Mouse (Mus musculus) hematopoietic multipotent progenitor cell, adult 10-12 weeks (in vitro differentiated cells): Measurements from ENCODE around the gene Gm6217. TPM values are rescaled to one million over a fixed set of nuclear protein-coding genes. Genes with fewer than 3 reads are reported as not detected.

Source experiments
- polyA plus RNA-seq: library from polyadenylated mRNA; stranded (reverse); fragments of >175 nt; gene quantifications from 2 replicates; pipeline ENCODE4 v1.2.3, GENCODE M21; 2012; ENCODE audit warnings: low replicate concordance

Gm6217 gene
- not detected in 2 replicates for polyA plus RNA-seq

GRCm38 (mm10) chr1:82931326-82931725 lies at the start of gene Gm6217:
Gene Gm6217 (minus strand): TSS chr1:82931399.

DNA sequence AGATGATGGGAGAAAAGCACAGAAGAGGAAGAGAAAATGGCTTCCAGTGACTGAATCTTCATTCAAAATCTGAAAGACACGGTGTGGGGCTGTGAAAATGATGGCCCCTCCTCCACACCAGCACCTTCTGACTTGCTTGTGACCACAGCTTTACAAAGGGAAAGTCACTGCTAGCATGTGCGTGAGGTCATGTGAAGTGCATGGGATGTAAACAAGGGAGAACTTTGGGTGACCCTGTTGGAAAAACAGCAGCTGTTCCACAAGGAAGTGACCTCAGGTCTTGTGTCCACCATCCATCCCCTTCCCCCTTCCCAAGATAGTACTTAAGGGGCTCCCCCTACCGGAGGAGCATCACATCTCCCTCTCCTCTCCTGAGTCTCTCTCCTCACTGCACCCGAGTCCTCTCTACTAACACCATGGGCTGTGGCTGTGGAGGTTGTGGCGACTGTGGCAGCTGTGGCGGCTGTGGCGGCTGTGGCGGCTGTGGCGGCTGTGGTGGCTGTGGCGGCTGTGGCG lies 28.7 kb upstream of the Gm6217 start, which contains the start of gene Gm47955:
TSS of gene Gm47955 (plus strand) at position 417 of the 516 bp plus-strand sequence.

DNA sequence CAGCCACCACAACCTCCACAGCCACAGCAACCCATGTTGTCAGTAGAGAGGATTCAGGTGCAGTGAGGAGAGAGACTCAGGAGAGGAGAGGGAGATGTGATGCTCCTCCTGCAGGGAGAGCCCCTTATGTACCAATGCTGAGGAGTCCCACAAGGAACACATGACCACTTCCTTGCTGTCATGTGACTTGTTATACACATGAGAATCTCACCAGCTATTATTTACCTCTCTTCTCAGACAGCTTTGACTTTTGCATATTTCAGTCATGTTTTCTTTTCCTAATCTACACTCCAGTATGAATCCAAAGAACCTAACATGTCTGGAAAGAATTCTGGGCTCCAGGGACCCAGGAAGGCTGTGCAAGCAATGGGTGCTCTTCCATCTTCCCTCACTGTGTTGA lies 24.7 kb upstream of the Gm6217 start, which contains the start of gene Gm7544:
TSS of gene Gm7544 (minus strand) at position 101 of the 400 bp plus-strand sequence.

GRCm38 (mm10) chr1:82943295-82943694 lies 12.1 kb upstream of the Gm6217 start, which contains the start of gene A030003K21Rik:
Gene A030003K21Rik (minus strand): TSS chr1:82943388.

GRCm38 (mm10) chr1:82924650-82925049 lies 6.5 kb downstream of the Gm6217 start, which contains the start of gene A030014E15Rik:
Gene A030014E15Rik (plus strand): TSS chr1:82924917.

DNA sequence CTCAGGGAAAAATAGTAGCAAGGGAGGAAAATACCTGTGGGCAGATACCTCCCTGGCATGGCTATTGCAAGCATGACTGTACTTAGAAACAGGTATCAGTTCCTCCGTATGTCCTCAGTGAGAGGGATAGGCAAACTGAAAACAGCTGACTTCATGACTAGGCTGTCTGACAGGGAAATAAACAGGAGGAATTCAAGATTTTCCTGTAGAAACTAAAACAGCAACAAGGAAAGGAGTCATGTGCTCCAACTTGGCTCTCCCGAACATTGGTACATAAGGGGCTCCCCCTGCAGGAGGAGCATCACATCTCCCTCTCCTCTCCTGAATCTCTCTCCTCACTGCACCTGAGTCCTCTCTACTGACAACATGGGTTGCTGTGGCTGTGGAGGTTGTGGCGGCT lies 18.2 kb downstream of the Gm6217 start, which contains the start of gene A030005L19Rik:
TSS of gene A030005L19Rik (plus strand) at position 301 of the 400 bp plus-strand sequence.

Other genes starting within 250 kb of the Gm6217 start
- gene Mff, start 206.5 kb downstream of the Gm6217 start, polyA plus RNA-seq: 143 and 239 TPM in 2 replicates
- not detected in 2 replicates for gene Tm4sf20, start 162.9 kb downstream of the Gm6217 start, polyA plus RNA-seq
- not detected in 2 replicates for gene Gm47791, start 160.2 kb downstream of the Gm6217 start, polyA plus RNA-seq
- 16.3 and 16.5 TPM in 2 replicates for gene Agfg1, start 91.9 kb downstream of the Gm6217 start, polyA plus RNA-seq
- 0.26 TPM in 1 of 2 replicates, not detected in the other for gene A030005L19Rik, start 18.1 kb downstream of the Gm6217 start, polyA plus RNA-seq
- not detected in 2 replicates for gene A030014E15Rik, start 6.5 kb downstream of the Gm6217 start, polyA plus RNA-seq
- gene A030003K21Rik, start 12.0 kb upstream of the Gm6217 start, polyA plus RNA-seq: not detected in 2 replicates
- gene Gm7544, start 24.6 kb upstream of the Gm6217 start, polyA plus RNA-seq: not detected in 2 replicates
- gene Gm47955, start 28.9 kb upstream of the Gm6217 start, polyA plus RNA-seq: not detected in 2 replicates
- not detected in 2 replicates for gene Gm47959, start 69.1 kb upstream of the Gm6217 start, polyA plus RNA-seq
- gene Slc19a3, start 107.0 kb upstream of the Gm6217 start, polyA plus RNA-seq: 0.11 TPM in 1 of 2 replicates, not detected in the other
- gene Krtap28-10, start 111.1 kb upstream of the Gm6217 start, polyA plus RNA-seq: not detected in 2 replicates
- gene Gm47969, start 113.5 kb upstream of the Gm6217 start, polyA plus RNA-seq: not detected in 2 replicates
- not detected in 2 replicates for gene A030005K14Rik, start 128.0 kb upstream of the Gm6217 start, polyA plus RNA-seq
- gene Krtap28-13, start 129.5 kb upstream of the Gm6217 start, polyA plus RNA-seq: not detected in 2 replicates
- not detected in 2 replicates for gene Ccl20, start 185.4 kb upstream of the Gm6217 start, polyA plus RNA-seq
- gene Daw1, start 228.4 kb upstream of the Gm6217 start, polyA plus RNA-seq: not detected in 2 replicates